Mouse (Mus musculus) kidney, postnatal 0 days (tissue): ENCODE results near the gene Il3. TPM values are rescaled to one million over a fixed set of nuclear protein-coding genes. Genes with fewer than 3 reads are reported as not detected.

ENCODE experiments used
- ATAC-seq: fragments of 200-750 bp; cut with Nextera tagmentation; replicated peaks from 2 replicates; pipeline ENCODE4 v1.8.0; 2017; ENCODE audit warnings: low read depth, moderate number of reproducible peaks, moderate TSS enrichment, moderate library complexity; ENCODE audit not compliant: low FRiP score
- DNase-seq: peaks from one replicate; pipeline ENCODE4 v3.0.0-alpha.2; 2016; ENCODE audit warnings: low spot score
- H3K27ac ChIP-seq: fragments of 300-500 bp; sonication (generic); 2 replicates; pipeline ENCODE4 v1.5.1; 2014; ENCODE audit warnings: mild to moderate bottlenecking
- H3K27me3 ChIP-seq: fragments of 300-500 bp; sonication (generic); 2 replicates; pipeline ENCODE4 v1.6.1; 2014; ENCODE audit warnings: low read length, mixed read lengths; ENCODE audit not compliant: insufficient read depth
- H3K36me3 ChIP-seq: fragments of 300-500 bp; sonication (generic); 2 replicates; pipeline ENCODE4 v1.6.1; 2014; ENCODE audit warnings: low read length, mixed read lengths; ENCODE audit not compliant: insufficient read depth
- H3K4me1 ChIP-seq: fragments of 300-500 bp; sonication (generic); replicated peaks from 2 replicates; pipeline ENCODE4 v1.6.1; 2014; ENCODE audit warnings: antibody characterized with exemption, low read length, mixed read lengths; ENCODE audit not compliant: insufficient read depth
- H3K4me2 ChIP-seq: fragments of 300-500 bp; sonication (generic); 2 replicates; pipeline ENCODE4 v1.6.1; 2014; ENCODE audit warnings: mild to moderate bottlenecking, low read length, moderate library complexity, mixed read lengths
- H3K4me3 ChIP-seq: fragments of 300-500 bp; sonication (generic); replicated peaks from 2 replicates; pipeline ENCODE4 v1.5.1; 2014; ENCODE audit warnings: low read depth, low read length
- H3K9ac ChIP-seq: fragments of 300-500 bp; sonication (generic); 2 replicates; pipeline ENCODE4 v1.6.1; 2014; ENCODE audit warnings: low read depth, low read length
- H3K9me3 ChIP-seq: fragments of 300-500 bp; sonication (generic); replicated peaks from 2 replicates; pipeline ENCODE4 v1.6.1; 2016; ENCODE audit warnings: low read length, inconsistent platforms, mixed read lengths
- CTCF ChIP-seq: IDR thresholded peaks from 2 replicates; pipeline ENCODE4 v1.5.1; 2016; ENCODE audit warnings: antibody characterized with exemption, low read depth, mild to moderate bottlenecking, moderate library complexity
- WGBS: fragments of 180-500 bp; shearing (Covaris S2); extraction: QIAGEN DNeasy Blood & Tissue Kit; methylation state at CpG from one replicate; pipeline ENCODE4 v1.1.7; 2014; 5-methylcytosine and 5-hydroxymethylcytosine counted together
- polyA plus RNA-seq: library from polyadenylated mRNA; unstranded; fragments of >200 nt; fragmentation: Nextera tagmentation; extraction: Ambion mirVana; gene quantifications from 2 replicates; pipeline ENCODE4 v1.2.1, GENCODE M21; 2015

Il3 gene
- polyA plus RNA-seq, 1 experiment from 2014 or later: not detected

- H3K36me3 ChIP-seq: no peaks in the 10 kb centered on the region
- ATAC-seq (no peak), DNase-seq (no peak)
- H3K4me2 ChIP-seq: no peak overlapping the region
- H3K9ac ChIP-seq: no peak overlapping the region
- no peaks in the 10 kb centered on the region for H3K4me1 ChIP-seq
- no peaks in the 10 kb centered on the region for H3K9me3 ChIP-seq
- H3K27me3 ChIP-seq: no peaks in the 10 kb centered on the region
- 38% methylated on average over 6 of the region's 6 CpGs for WGBS
- H3K4me3 ChIP-seq: no peak overlapping the region
- no peak for TF ChIP-seq CTCF
- no peak overlapping the region for H3K27ac ChIP-seq
Observed at GRCm38 (mm10) chr11:54219903-54220740, 47.0 kb downstream of the Il3 start.

- no peak overlapping the region for H3K4me3 ChIP-seq
- ATAC-seq (no peak), DNase-seq (no peak)
- no peak overlapping the region for H3K27ac ChIP-seq
- 92% methylated on average over 1 of the region's 1 CpGs for WGBS
- no peaks in the 10 kb centered on the region for H3K36me3 ChIP-seq
- TF ChIP-seq CTCF: no peak
- no peak overlapping the region for H3K9ac ChIP-seq
- no peaks in the 10 kb centered on the region for H3K9me3 ChIP-seq
- no peaks in the 10 kb centered on the region for H3K4me1 ChIP-seq
- H3K27me3 ChIP-seq: no peaks in the 10 kb centered on the region
- H3K4me2 ChIP-seq: no peak overlapping the region
Observed at GRCm38 (mm10) chr11:54219191-54219590, 47.9 kb downstream of the Il3 start.

- 63% methylated on average over 7 of the region's 7 CpGs for WGBS
Observed at GRCm38 (mm10) chr11:54217384-54217783, 49.7 kb downstream of the Il3 start.

GRCm38 (mm10) chr11:54216091-54216490 lies 51.0 kb downstream of the Il3 start:
- no peak overlapping the region for H3K27ac ChIP-seq
- H3K4me1 ChIP-seq: no peaks in the 10 kb centered on the region
- WGBS: 71% methylated on average over 6 of the region's 6 CpGs
- no peaks in the 10 kb centered on the region for H3K27me3 ChIP-seq
- no peak overlapping the region for H3K4me2 ChIP-seq
- no peaks in the 10 kb centered on the region for H3K9me3 ChIP-seq
- no peak for ATAC-seq
- DNase-seq: no peak
- H3K36me3 ChIP-seq: no peaks in the 10 kb centered on the region
- no peak for TF ChIP-seq CTCF
- H3K9ac ChIP-seq: no peak overlapping the region
- no peak overlapping the region for H3K4me3 ChIP-seq

More at GRCm38 (mm10) chr11:54217384-54217783, 49.7 kb downstream of the Il3 start:
- Histone ChIP-seq H3K4me3 (no peak overlapping the region), H3K9ac (no peak overlapping the region), H3K9me3 (no peaks in the 10 kb centered on the region), H3K4me2 (no peak overlapping the region), H3K27ac (no peak overlapping the region), H3K4me1 (no peaks in the 10 kb centered on the region), H3K36me3 (no peaks in the 10 kb centered on the region), H3K27me3 (no peaks in the 10 kb centered on the region)
- TF ChIP-seq CTCF: no peak
- no peak for ATAC-seq
- no peak for DNase-seq

Other genes starting within 250 kb of the Il3 start
- gene Slc22a4, start 239.2 kb downstream of the Il3 start, polyA plus RNA-seq: 3.6 TPM in 2 replicates
- 47.5 and 52.9 TPM in 2 replicates for gene Pdlim4, start 198.3 kb downstream of the Il3 start, polyA plus RNA-seq
- gene P4ha2, start 167.2 kb downstream of the Il3 start, polyA plus RNA-seq: 11.2 and 13.9 TPM in 2 replicates
- gene Csf2, start 17.6 kb downstream of the Il3 start, polyA plus RNA-seq: not detected in 2 replicates
- 0.64 and 0.75 TPM in 2 replicates for gene Acsl6, start 36.5 kb upstream of the Il3 start, polyA plus RNA-seq
- not detected in 2 replicates for gene Meikin, start 103.4 kb upstream of the Il3 start, polyA plus RNA-seq
- gene Fnip1, start 170.9 kb upstream of the Il3 start, polyA plus RNA-seq: 8.0 and 8.3 TPM in 2 replicates